8 mouse cellular contexts compared by ENCODE assay signal in genomic region chr8:102785592-102786416, GRCm38 (mm10). TPM values are rescaled to one million over a fixed set of nuclear protein-coding genes. Genes with fewer than 3 reads are reported as not detected.
DNase-seq lines count a peak whose midpoint lies in the region; ATAC-seq and TF ChIP-seq lines count a peak whose summit lies in the region.

Gene Cdh11, minus strand, starts transcription at chr8:102785642.

- no peak for DNase-seq in kidney, postnatal 36 days
- no peak for DNase-seq in heart, postnatal 0 days (ENCODE audit: low spot score)
- no peak for DNase-seq in limb, embryonic 10.5 days (ENCODE audit: low spot score)
- peak; percentile 64 for DNase-seq in retina, embryonic 14.5 days (ENCODE audit: low spot score)

- TF ChIP-seq EP300 in heart, postnatal 0 days (IDR thresholded peaks at IDR 0.05; ENCODE audit: low read depth) = no peak

- 2% methylated on average over 23 of the region's 23 CpGs for WGBS in kidney, embryonic 15.5 days
- WGBS in bone marrow, adult 2 months = 7% methylated on average over 23 of the region's 23 CpGs
- WGBS in heart, postnatal 0 days = 1% methylated on average over 22 of the region's 23 CpGs
- WGBS in limb, embryonic 10.5 days = 2% methylated on average over 23 of the region's 23 CpGs

- H3K36me3 ChIP-seq in kidney, embryonic 15.5 days = no peaks in the 10 kb centered on the region
- H3K36me3 ChIP-seq in heart, postnatal 0 days (replicated peaks; ENCODE audit: control insufficient read depth, insufficient read depth, low read length) = no peaks in the 10 kb centered on the region
- no peaks in the 10 kb centered on the region for H3K36me3 ChIP-seq in limb, embryonic 10.5 days

- H3K9me3 ChIP-seq in kidney, embryonic 15.5 days (replicated peaks) = no peaks in the 10 kb centered on the region
- no peaks in the 10 kb centered on the region for H3K9me3 ChIP-seq in heart, postnatal 0 days (replicated peaks; ENCODE audit: control insufficient read depth, low read length)
- no peaks in the 10 kb centered on the region for H3K9me3 ChIP-seq in limb, embryonic 10.5 days (replicated peaks)

- H3K27ac ChIP-seq in kidney, embryonic 15.5 days = peak within 1 kb of the TSS; percentile 96
- H3K27ac ChIP-seq in bone marrow, adult 2 months (ENCODE audit: control insufficient read depth, insufficient read depth, low read depth, low read length, poor library complexity) = peak within 1 kb of the TSS; percentile 24; the same call in 1 of the 2 replicates
- H3K27ac ChIP-seq in heart, postnatal 0 days (ENCODE audit: low read depth) = peak within 1 kb of the TSS; percentile 73
- H3K27ac ChIP-seq in limb, embryonic 10.5 days = peak within 1 kb of the TSS; percentile 98

- peak; percentile 9 for ATAC-seq in kidney, embryonic 15.5 days (replicated peaks; ENCODE audit: low FRiP score)
- ATAC-seq in heart, postnatal 0 days (ENCODE audit: insufficient read depth, low read depth) = no peak; the same call in 1 of the 2 replicates
- no peak for ATAC-seq in megakaryocyte-erythroid progenitor cell, adult 5-6 weeks (replicated peaks; ENCODE audit: low FRiP score, low TSS enrichment, poor library complexity, severe bottlenecking)
- no peak for ATAC-seq in megakaryocyte, adult 5-6 weeks (ENCODE audit: poor library complexity, severe bottlenecking)

- TF ChIP-seq POLR2A in bone marrow, adult 2 months (IDR thresholded peaks at IDR 0.05; ENCODE audit: borderline replicate concordance, control insufficient read depth, low read depth, low read length) = no peak

- H3K4me1 ChIP-seq in kidney, embryonic 15.5 days = peaks cover 26% of the 10 kb centered on the region
- no peaks in the 10 kb centered on the region for H3K4me1 ChIP-seq in bone marrow, adult 2 months (ENCODE audit: control insufficient read depth, insufficient read depth, low read length)
- H3K4me1 ChIP-seq in heart, postnatal 0 days (ENCODE audit: control insufficient read depth, insufficient read depth) = peaks cover 20% of the 10 kb centered on the region
- peaks cover 32% of the 10 kb centered on the region for H3K4me1 ChIP-seq in limb, embryonic 10.5 days

- peak within 1 kb of the TSS; percentile 92 for H3K9ac ChIP-seq in kidney, embryonic 15.5 days
- H3K9ac ChIP-seq in heart, postnatal 0 days (replicated peaks; ENCODE audit: low read depth, low read length) = peak within 1 kb of the TSS; percentile 45

- peak within 1 kb of the TSS; percentile 77 for H3K4me3 ChIP-seq in kidney, embryonic 15.5 days (replicated peaks)
- no peak within 1 kb of the TSS for H3K4me3 ChIP-seq in bone marrow, adult 2 months (replicated peaks; ENCODE audit: control insufficient read depth, low read depth, low read length)
- peak within 1 kb of the TSS; percentile 59 for H3K4me3 ChIP-seq in heart, postnatal 0 days (ENCODE audit: low read depth, low read length)
- H3K4me3 ChIP-seq in limb, embryonic 10.5 days = peak within 1 kb of the TSS; percentile 74

- H3K4me2 ChIP-seq in kidney, embryonic 15.5 days = peak within 1 kb of the TSS; percentile 84
- peak within 1 kb of the TSS; percentile 70 for H3K4me2 ChIP-seq in heart, postnatal 0 days (ENCODE audit: low read depth, low read length)

- no peak for TF ChIP-seq CTCF in bone marrow, adult 2 months (IDR thresholded peaks at IDR 0.05; ENCODE audit: control insufficient read depth, insufficient read depth, low read length)
- no peak for TF ChIP-seq CTCF in heart, postnatal 0 days (IDR thresholded peaks at IDR 0.05; ENCODE audit: low read depth)

- H3K27me3 ChIP-seq in kidney, embryonic 15.5 days = peaks cover 20% of the 10 kb centered on the region
- H3K27me3 ChIP-seq in heart, postnatal 0 days (ENCODE audit: control insufficient read depth, insufficient read depth, low read length) = peaks cover 54% of the 10 kb centered on the region
- no peaks in the 10 kb centered on the region for H3K27me3 ChIP-seq in limb, embryonic 10.5 days (ENCODE audit: low read depth, poor library complexity, severe bottlenecking)

RNA-seq across cellular contexts. Expression of gene Cdh11, which starts in this region (rescaled TPM):
- 128 and 130 TPM in 2 replicates for polyA plus RNA-seq in kidney, embryonic 15.5 days (2015; fragmentation: Nextera tagmentation; extraction: Ambion mirVana)
- polyA plus RNA-seq in bone marrow, adult 2 months (2011; ENCODE audit: insufficient read depth, insufficient read length, low replicate concordance, missing spikeins) = 2.7 and 6.5 TPM in 2 replicates
- 27.1 and 27.6 TPM in 2 replicates for total RNA-seq in heart, postnatal 0 days (2014; rRNA removed; ENCODE audit: low replicate concordance)
- polyA plus RNA-seq in heart, postnatal 0 days (2015; fragmentation: Nextera tagmentation; extraction: Ambion mirVana) = 18.2 and 20.1 TPM in 2 replicates
- polyA plus RNA-seq in limb, embryonic 10.5 days (2016; fragmentation: Nextera tagmentation; extraction: Ambion mirVana) = 80.9 and 112 TPM in 2 replicates
- 0.10 TPM in 1 of 2 replicates, not detected in the other for total RNA-seq in megakaryocyte-erythroid progenitor cell, adult 5-6 weeks (2014; fragmentation: Nextera tagmentation)
- total RNA-seq in megakaryocyte-erythroid progenitor cell, adult 5-6 weeks (2017) = 0.19 TPM in 1 of 2 replicates, not detected in the other
- total RNA-seq in megakaryocyte, adult 5-6 weeks (2015) = 0.36 and 1.3 TPM in 2 replicates
- total RNA-seq in megakaryocyte, adult 5-6 weeks (2017) = 0.26 and 1.4 TPM in 2 replicates

Comparison
In these comparisons a context has a peak if more than half of its experiments do, and no peak if none do; other contexts are left out.
1. RNA of gene Cdh11 (total RNA-seq): 27.1 to 27.6 TPM in heart, postnatal 0 days; 0.26 to 1.4 TPM in megakaryocyte, adult 5-6 weeks and 0.10 to 0.19 TPM in megakaryocyte-erythroid progenitor cell, adult 5-6 weeks; every median in the first group is over 10 times any median in the second.
2. H3K27ac ChIP-seq: peak in every context shown above with its lines; median percentile 98 in limb, embryonic 10.5 days; 96 in kidney, embryonic 15.5 days; 73 in heart, postnatal 0 days; 24 in bone marrow, adult 2 months.